Mouse (Mus musculus): ENCODE data around the gene Mr1.
A peak's percentile ranks its signal among the peaks of the same experiment; 100 is the strongest.

Gene Mr1

GRCm38 (mm10) chr1:155093971-155094707, 52.5 kb downstream of the Mr1 start:
- DNase-seq, result peak in 1 of 2 experiments; percentile 40

GRCm38 (mm10) chr1:155093145-155093791, 53.3 kb downstream of the Mr1 start:
- DNase-seq, result peak in 1 of 2 experiments; percentile 63

GRCm38 (mm10) chr1:155091842-155092800, 54.5 kb downstream of the Mr1 start:
- peak; percentile 70 to 83 for DNase-seq

DNA sequence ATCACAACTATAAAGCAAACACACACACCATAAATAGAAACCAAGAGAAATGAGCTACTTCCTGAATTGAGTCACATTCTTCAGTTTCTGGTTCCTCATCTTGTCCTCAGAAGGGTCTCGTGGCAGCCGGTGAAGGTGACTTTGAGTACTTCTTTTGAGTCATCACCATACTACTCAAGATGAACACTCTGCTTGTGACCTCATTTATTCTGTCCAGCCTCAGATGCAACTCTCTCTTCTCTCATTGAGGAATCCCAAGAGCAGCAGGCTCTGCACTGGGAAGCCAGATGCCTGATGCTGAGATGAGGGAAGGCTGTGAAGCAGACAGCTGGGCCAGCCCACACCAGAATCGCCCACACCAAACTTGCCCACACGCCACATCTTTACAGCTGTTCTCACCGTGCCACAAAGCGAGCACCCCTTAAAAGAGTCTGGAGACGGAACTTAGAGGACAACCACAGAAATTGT, 55.2 kb downstream of the Mr1 start:
- no peak for DNase-seq

GRCm38 (mm10) chr1:155090736-155091135, 55.9 kb downstream of the Mr1 start:
- no peak for DNase-seq

DNA sequence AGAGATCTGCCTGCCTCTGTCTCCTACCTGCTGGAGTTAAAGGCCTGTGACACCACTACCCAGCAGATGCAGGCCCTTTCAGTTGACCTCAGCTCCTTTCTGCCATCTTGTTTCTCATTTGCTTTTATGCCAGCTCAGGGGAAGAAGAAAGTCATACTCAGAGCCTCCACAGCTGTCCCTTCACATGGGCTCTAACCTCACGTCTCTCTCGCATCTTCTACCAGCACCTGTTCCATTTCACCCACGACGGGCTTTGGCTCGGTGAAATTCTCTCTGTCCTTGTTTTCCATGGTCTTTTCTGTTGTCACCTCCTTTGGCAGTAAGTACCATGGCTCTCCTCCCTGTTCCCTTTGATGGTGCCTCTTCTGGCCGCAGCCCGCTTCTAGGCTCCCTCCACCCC, 56.3 kb downstream of the Mr1 start:
- no peak for DNase-seq

- no peak for DNase-seq
These were observed 57.6 kb downstream of the Mr1 start for GRCm38 (mm10) chr1:155088847-155089603.

DNA sequence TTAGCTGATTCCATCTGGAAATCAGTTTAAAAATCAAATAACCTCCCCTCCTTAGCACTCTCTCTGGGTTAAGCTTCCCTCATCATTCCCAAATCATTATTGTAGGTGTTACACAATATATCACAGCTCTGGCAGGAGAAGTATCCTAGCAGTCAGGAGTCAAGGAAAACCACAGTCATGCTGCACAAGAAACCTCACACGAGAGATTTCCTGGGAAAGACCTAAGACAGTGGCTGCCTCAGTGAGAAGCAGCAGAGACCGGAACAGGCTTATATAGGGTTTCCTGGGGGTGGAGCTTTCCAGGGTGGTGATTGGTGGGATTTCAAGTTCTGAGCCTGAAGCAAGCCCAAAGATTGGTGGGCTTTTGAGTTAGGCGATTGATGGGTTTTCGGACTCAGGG, 58.6 kb downstream of the Mr1 start:
- no peak for DNase-seq

DNA sequence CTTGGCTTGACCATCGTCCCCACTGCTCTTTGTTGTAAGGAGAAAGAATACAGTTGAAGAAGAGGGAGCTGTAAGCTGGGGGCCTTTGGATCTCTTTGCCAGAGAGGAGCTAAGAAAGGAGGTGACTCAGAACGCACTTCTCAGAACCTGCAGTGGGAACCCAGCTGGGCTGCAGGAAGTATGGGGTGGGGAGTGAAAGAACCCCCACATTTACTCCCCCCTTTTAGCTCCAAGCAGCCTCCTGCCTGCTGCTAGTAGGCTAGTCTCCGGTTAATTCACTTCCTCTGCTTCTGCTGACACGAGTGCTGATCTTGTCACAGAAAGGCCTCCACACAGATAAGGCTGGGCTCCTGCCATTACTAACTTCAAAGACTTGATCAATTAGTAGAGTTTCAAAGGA, 59.7 kb downstream of the Mr1 start:
- DNase-seq, result no peak

- no peak for DNase-seq
These were observed 60.2 kb downstream of the Mr1 start for GRCm38 (mm10) chr1:155086416-155086815.

DNA sequence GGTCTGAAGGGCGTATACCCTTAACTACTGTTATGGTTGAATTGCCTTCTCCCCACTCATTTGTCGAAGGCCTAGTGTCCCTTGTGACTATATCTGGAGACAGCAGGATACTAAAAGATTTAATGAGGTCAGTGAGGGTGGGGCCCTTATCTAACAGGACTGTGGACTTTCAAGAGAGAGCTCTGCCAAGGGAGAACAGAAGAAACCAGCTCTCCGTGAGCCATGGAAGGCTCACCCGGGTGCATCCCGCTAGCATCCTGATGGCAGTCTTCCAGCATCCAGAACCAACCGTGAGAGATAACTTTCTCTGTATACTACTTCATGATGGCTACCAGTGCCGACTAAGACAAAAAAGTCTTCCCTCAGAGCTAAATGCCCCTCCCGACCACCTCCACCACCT, 61.8 kb downstream of the Mr1 start:
- peak in 1 of 2 experiments; percentile 29 for DNase-seq

GRCm38 (mm10) chr1:155083271-155084265, 63.0 kb downstream of the Mr1 start:
- DNase-seq, result peak; percentile 93 to 95

GRCm38 (mm10) chr1:155082965-155083268, 63.7 kb downstream of the Mr1 start:
- peak in 1 of 2 experiments; percentile 76 for DNase-seq

DNA sequence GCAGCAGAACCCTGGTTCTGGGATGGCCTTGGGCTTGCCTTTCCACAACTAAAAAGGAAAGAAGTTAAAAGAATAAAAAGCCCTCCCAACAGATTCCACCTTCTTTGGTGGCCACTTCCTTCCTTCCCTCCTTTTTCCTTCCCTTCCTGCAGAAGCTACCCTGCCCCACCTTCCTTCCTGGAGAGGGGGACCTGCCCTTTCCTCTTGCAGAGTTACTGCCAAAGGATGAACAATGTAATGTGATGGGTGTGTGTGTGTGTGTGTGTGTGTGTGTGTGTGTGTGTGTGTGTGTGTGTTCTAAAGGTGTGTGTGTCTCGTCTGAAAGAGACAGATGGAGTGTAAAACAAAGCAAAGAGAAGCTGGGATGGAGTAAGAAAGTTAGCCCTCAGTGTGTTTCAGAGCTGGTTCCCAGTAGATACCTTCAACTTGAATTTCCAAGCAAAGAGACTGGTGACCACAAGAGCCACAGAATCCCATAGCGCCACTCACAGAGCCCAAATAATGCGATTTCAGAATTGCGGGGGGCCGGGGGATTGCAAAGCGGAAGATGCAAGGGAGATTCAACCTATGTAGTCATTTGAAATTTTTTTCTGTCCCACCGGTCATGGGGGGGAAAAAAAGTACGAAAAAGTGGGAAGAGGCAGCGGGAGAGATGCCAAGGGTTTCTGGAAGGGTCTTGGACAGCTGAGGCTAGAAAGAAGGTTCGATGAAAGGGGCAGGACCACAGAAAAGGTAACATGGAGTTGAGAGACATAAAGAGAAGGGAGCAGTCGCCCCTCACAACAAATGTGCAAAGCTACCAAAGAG, 64.3 kb downstream of the Mr1 start:
- no peak for DNase-seq

- DNase-seq, result no peak
These were observed 68.9 kb downstream of the Mr1 start for GRCm38 (mm10) chr1:155077675-155078074.

Data from cerebellum, postnatal 14 days (tissue).